Mouse (Mus musculus): Measurements from ENCODE around the gene Csf2ra.
"Not testable (repeated sequence)": the region's sequence is repeated elsewhere in the genome, so short reads cannot be mapped to it uniquely, and the experiment has no call there.

Csf2ra gene

DNA sequence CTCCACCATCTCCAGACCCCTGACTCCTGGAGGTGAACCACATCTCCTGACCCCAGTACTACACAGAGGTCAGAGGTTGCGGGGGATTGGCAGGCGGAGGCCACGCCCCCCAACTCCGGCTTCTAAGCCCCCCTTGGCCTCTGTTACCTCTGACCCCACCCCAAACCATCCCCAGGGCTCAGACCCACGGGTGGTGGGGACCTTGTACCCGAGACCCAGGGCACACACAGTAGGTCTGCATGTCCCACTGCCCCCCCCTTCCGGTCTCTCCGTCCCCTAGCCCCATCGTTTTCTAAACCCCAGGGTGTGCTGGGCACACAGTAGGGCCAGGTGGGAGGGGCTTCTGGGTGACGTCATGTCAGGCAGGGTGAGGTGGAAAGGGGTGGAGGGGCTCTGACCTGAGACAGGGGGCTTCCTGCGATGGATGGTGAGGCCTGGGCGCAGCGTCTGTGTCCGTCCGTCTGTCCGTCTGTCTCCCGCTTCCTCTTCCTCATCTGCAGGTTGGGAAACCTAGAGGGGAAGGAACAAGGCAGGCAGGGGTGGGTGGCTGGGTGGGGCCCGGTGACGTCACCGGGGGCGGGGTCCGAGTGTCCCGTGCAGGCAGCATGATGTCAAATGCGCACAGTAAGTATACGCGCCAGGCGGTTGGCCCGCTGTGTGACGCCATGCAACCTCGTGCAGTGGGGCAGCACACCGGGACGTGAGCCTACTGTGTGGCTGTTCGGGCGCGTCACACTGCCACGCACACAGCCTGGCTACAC lies at the start of gene Csf2ra:
Csf2ra (minus strand) TSS at position 489 of the 761 bp plus-strand sequence.
- CTCF ChIA-PET, result no interaction called here

DNA sequence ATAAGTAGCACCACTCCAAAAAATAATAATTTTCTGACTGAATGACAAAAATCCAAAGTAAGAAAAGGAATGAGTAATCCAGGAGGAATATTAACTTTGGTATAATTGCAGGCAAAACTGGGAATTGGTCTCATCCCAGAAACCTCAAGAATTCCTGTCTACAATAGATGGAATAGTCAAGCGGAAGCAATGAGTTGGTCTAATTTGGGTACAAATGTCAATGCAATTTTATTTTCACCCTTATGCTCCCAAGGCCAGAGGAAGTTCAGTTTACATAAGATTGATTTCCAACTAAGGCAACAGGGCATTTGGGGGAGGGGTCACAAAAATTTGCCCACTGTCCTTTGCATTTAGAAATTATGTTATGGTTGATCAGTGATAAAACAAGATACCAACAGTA lies 47.2 kb upstream of the Csf2ra start:
- CTCF ChIA-PET, result no interaction called here

DNA sequence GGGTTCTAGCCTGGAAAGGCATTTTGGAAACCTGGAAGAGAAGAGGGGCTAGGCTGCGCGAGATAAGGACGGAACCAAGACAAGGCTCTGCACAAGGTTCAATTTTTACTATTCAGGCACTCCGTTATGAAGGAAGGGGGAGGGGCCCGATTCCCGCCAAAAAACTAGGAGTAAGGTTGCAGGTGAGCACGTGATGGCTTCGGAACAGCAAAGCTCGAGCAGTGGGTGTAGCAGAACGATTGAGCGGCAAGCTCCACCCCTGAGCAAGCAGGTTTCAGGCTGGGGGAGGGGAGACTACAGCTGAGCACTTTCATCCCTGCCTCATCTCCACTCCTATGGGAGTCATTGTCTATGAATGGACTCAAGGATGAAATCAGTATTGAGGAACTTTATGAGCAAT lies 40.9 kb upstream of the Csf2ra start:
- CTCF ChIA-PET, result not testable (repeated sequence)

DNA sequence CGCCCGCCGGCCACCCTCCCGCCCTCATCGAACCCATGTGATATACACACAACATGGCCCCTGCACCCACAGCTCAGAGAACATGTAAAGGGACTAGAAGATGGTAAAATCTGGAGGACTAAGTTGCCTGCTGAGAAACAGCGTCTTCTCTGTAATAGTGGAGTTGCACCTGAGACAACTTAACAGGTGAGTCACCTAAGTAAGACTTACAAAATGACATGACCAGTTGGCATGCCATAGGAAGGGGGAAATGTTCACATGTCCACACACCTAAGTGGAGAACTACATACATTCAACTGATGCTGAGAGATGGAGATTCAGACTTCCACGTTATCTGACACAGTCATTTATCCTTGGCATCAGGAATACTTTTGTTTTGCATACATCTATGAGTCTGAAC lies 38.9 kb upstream of the Csf2ra start:
- CTCF ChIA-PET, result interaction anchor here (1.1 kb wide), 1 partner anchor 40 kb away, joined by 3 read pairs; no protein-coding TSS in a partner anchor

DNA sequence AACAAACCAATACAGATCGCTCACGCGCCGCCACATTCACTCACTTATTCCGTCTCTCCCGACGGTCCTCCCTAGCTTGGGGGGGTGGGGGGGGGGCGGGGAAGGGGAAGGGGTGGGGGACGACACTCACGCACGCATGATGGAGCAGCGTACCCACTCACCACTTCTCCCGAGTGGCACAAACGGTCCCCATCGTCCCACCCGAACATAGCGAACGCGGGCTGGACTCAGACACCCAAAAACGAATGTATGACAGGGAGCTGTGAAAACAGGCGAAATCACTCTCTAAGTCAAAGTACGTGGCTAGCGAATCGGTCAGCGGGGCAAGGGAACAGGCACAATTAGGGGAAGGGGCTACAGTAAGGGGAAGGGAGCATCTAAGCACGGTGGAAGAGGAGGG lies 38.4 kb upstream of the Csf2ra start:
- CTCF ChIA-PET, result interaction anchor here (1.0 to 1.1 kb wide), 2 partner anchors 40 to 69 kb away, joined by 3 read pairs; no protein-coding TSS in a partner anchor

DNA sequence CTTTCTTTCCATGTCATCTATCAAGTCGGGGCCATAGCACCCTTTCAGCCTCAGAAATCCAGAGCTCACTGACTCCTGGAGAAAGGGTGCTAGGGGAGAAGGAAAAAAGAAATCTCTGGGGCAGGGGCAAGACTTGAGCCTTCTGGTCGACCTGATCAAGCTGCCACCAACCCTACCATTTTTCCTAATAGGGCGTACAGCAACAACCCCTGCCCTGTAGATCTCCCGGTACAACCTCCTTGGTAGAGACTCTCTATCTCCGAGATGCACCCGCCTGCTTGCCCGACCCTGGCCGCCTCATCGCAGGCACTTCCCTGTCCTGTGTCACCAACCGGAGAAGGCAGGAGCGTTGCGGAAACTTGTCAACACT lies 38.0 kb upstream of the Csf2ra start:
- CTCF ChIA-PET, result interaction anchor here (1.0 to 1.1 kb wide), 2 partner anchors 39 to 68 kb away, joined by 3 read pairs; no protein-coding TSS in a partner anchor

DNA sequence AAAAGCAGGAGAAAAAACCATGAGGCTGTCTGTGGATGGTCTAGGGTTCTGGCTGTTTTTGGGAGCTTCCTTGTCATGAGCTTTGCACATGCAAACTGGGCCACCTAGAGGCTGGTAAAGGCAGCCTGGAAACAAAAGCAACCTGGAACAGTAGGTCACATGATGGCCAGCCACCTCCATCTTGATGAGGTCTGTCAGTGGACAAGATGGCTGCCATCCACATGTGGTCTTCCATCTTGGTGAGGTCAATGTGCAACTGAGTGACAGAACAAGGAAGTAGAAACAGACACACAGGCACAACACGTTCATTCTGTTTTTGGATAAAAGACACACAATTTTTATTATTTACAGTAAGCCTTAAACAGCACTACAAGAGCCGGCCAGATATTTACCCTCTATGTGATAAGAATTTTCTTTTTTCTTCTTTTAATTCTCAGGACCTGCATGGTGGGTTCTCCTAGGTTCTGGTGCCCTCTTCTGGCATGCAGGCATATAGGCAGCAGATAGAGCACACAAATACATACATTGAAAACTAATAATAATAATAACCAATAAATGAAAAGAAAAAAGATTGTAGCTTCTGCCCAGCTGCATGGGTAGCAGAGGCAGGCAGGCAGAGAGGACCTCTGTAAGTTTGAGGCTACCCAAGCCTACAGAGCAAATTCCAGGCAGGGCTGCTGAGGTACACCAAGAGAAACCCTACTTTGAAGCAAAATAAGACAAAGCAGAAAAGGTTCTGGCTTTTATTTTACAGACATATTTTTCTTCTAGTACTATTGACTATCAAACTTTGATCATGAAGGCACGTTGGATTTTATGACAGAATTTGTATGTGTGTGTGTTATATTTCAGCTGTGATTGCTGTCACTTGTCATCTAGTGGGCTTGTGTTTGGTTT lies 37.4 kb upstream of the Csf2ra start:
- CTCF ChIA-PET, result interaction anchor here (0.9 to 1.1 kb wide), 3 partner anchors 39 to 68 kb away, joined by 3 read pairs; no protein-coding TSS in a partner anchor

DNA sequence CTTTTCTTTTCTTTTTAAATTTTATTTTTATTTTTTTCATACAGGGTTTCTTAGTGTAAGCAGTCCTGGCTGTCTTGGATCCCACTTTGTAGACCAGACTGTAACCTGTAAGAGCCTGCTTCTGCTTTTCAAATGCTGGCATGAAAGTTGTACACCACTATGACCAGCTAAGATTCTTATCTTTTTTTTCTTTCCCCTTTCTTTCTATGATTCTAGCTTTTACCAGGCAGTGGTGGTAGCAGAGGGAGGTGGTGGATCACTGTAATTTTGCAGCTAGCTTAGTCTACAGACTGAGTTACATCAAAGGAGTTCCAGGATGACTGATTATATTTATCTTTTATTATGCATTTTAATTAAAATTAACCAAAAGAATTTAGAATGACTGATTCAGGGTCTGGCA lies 36.7 kb upstream of the Csf2ra start:
- CTCF ChIA-PET, result interaction anchor here (0.9 kb wide), 1 partner anchor 65 kb away, joined by 3 read pairs; no protein-coding TSS in a partner anchor

DNA sequence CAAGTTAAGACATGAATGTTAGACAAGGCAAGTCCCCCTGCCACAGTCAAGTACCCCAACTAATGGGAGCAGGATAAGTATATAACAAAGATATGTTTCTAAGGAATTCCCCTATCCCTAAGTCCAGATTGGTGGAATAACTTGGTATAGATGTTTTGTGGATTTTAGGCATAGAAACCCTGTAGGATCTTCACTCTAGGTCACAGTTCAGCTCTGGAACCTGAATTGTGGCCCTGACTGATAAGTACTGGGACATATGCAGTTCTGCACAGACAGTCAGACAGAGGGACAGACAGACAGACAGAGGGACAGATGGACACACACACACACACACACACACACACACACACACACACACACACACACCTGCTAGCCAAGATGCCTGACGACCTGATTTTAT lies 36.0 kb upstream of the Csf2ra start:
- CTCF ChIA-PET, result no interaction called here

DNA sequence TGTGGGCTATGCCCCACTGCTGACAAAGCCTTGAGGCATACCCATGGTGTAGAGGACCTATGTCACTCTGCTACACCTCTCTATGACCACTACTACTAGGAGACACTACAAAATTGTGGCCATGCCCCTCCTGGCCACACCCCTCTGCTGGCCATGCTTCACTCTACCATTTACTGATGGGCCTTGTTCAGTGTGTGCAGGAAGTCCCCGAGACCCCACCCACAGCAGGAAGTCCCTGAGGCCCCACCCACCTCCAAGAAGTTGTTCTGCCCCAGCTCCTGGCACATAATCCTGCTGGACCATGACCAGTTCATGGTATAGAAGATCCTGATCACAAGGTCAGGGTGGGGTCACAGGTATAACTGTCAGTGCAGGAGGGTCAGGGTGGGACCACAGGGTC lies 33.0 kb upstream of the Csf2ra start:
- CTCF ChIA-PET, result no interaction called here

DNA sequence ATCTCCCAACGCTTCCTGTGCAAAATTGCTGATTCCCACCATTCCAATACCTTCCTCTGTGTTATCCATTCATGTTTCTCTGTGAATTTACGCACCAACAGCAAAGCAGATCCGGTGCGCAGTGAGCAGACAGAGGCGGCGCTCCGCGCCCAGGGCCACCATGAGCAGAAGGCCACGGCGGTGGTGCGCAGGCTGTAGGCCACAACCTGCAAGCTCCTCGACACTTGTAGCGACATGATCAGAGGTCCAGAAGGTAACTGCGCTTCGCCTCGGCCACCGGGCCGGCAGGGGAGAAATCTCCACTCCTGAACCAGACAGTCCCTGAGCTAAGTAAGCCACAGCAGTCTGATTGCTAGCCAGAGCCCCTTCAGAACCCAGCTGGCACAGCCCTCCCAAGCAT lies 29.5 kb upstream of the Csf2ra start:
- CTCF ChIA-PET, result no interaction called here

DNA sequence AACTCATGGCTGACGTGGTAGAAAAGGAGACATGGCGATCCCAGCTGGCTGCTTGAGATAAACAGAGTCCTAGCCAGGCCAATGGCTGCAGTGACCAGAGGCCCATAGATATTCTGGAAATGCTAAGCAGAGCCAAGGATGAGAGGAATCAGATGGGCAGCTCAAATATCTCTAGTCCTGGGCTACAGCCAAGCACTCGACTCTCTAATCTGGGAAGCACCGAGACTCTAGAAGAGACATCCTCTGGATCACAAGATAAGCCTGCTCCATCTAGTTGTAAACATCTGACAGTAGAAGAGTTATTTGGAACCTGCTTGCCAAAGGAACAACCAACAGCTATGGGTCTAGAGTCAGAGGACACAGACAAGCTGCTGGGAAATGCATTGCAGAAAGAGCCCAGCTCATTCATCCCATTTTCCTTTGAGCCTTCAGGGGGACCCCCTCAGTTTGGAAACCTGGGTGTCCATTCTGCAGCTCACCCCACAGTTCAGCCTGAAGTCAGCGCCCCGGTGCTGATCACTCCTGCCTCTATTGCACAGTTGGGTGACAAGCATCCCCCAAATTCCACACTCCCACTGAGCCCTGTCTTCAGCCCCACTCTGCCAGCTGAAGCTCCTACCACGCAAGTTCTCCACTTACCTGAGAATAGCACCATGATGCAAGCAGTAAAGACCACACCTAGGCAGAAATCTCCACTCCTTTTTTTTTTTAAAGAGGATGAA lies 28.1 kb upstream of the Csf2ra start:
- CTCF ChIA-PET, result no interaction called here

DNA sequence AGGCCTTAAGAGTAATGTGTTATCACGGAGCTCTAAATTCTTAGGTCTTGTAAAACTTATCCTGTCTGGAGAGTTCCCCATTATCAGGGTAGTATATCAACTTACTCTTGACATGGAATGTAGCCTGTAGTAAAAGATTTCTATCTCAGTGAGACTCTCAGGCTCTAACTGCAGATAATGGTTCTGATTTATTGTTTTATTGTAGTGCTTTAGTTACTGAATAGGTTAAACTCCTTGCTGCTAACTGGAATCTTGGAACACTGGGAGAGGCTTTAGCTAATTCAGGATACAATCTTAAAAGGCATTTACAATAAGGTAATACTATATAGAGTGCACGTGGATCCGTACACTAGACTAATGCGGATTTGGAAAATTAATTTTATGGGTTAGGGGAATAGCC lies 19.1 kb upstream of the Csf2ra start:
- CTCF ChIA-PET, result not testable (repeated sequence)

DNA sequence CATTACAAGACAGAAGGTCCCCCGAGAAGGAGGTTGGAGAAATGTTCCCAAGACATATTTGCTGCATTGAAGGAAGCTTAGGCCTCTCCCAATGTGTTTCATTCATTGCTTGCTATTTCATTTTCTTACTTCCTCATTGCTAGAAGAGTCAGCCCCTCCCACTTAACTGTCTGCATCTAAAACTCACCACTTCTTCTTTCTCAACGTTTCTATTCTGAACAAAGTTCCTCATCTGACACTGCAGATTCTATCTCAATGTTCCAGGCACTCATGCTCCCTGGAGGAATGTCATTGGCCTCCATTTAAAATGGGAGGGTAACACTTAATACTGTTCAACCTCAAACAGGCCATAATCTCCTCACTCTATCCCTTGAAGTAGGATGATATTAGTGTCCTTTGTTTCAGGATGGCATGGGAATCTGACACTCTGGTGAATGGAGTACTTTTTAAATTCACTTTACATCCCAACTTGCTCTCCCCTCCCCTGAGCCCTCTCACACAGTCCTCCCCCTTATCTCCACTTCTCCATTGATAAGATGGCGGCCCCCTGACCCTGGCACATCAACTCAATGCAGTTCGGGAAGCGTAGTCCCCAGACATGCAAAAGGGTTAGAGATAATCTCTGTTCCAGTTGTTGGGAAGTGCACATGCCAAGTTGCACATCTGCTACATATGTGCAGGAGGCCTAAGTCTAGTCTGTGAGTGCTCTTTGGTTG lies 16.6 kb upstream of the Csf2ra start:
- CTCF ChIA-PET, result interaction anchor here (0.5 kb wide), 1 partner anchor 414 kb away, joined by 3 read pairs; no protein-coding TSS in a partner anchor

DNA sequence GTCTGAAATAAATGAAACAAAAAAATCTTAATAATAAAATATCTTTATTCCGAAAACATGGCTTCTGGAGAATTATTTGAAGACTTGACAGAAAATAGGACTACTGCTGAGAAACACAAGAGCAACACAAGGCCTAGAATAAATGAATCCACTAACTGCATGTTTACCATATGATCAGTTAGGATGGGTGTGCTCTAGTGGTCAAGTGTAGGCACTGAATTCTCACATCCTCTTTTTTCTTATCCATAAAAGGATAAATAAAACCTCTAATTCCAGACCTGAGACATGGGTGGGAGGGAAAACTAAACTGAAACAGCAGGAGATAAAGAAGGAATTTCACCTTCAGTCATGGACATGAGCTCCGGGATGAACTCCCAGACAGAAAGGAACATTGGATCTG lies 9.7 kb upstream of the Csf2ra start:
- CTCF ChIA-PET, result no interaction called here

DNA sequence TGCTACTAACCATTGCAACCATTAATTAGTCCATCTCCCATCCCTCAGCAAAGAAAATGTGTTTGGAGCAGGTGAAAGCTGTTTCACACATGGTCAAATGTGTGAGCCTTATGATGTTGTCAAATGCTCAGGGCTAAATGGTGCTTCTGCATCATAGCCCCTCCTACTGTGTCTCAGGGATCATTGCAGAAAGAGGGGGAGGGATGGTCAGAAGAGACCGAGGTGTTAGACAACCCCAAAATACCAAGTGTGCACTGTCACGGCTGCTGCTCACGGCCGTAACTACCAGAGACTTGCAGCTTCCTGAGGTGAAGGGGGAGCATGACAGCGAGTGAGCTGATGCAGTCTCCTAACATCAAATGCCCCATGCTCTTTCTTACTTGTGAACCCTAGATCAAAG lies 6.3 kb upstream of the Csf2ra start:
- CTCF ChIA-PET, result interaction anchor here (0.6 to 0.7 kb wide), 2 partner anchors 8 to 235 kb away, joined by 7 to 8 read pairs; no protein-coding TSS in a partner anchor

DNA sequence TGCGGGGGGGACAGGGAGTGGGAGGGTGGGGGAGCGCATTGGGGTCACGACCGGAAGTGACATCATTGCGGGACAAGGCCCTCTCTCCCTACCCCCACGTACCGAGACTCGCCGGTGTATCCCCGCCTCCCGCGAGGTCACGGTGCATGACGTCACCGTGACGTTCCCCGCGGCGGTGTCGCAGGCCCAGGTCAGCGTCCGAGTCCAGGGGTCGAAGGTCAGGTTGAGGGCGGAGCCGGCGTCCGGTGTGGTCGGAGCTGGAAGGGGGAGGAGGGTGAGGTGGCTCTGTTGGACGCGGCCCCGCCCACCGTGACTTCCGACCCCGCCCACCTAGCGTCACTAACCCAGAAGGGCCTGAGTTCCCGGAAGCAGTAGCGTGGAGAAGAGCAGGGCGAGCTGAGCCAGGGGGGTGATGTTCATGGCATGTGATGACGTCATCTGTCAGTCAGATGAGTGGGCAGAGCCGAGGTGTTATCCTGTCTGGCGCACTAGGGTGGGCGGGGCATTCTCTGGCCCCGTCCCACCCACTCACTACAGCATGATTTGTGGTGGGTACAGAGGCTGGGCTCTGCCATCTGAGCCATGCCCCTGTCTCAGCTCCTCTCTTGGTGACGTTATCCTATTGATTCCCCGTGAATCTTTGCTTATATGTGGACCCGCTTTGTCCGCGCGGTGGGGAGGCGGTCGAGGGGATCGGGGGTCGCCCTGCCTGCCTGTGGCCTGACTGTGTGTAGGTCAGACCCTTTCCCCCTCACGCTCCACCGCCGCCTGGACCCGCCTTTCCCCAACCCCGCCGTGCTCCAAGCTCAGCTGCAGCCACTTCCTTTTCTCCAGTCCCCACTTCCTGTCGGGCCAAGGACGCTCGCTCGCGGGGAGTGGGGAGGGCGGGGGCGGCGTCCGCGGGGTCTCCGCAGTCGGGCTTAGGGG lies 1.0 kb downstream of the Csf2ra start:
- CTCF ChIA-PET, result interaction anchor here (0.8 kb wide), 1 partner anchor 39 kb away, joined by 3 read pairs; no protein-coding TSS in a partner anchor

DNA sequence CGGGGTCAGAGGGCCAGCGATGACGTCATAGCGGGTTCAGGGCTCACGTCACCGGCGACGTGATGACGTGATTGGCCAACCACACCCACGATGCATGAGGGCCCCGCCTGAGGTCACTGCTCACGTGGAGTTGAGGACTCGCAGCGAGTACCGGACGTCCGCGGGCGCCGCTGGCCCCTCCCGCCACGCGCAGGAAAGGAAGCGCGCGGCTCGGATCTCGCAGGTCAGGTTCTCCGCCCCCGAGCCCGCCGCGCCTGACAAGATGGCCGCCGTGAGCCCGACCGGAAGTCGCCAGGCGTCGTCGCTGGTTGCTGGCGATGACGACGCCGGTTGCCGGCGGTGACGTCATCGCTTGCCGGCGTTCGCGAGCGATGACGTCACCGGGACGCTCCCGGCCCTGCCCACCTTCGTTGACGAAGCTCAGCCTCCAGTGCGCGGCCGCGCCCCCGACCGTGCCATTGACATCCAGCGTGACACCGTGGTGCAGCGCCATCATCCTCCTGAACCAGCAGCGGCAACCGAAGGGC lies 1.8 kb downstream of the Csf2ra start:
- CTCF ChIA-PET, result interaction anchor here (0.8 kb wide), 1 partner anchor 40 kb away, joined by 3 read pairs; no protein-coding TSS in a partner anchor

DNA sequence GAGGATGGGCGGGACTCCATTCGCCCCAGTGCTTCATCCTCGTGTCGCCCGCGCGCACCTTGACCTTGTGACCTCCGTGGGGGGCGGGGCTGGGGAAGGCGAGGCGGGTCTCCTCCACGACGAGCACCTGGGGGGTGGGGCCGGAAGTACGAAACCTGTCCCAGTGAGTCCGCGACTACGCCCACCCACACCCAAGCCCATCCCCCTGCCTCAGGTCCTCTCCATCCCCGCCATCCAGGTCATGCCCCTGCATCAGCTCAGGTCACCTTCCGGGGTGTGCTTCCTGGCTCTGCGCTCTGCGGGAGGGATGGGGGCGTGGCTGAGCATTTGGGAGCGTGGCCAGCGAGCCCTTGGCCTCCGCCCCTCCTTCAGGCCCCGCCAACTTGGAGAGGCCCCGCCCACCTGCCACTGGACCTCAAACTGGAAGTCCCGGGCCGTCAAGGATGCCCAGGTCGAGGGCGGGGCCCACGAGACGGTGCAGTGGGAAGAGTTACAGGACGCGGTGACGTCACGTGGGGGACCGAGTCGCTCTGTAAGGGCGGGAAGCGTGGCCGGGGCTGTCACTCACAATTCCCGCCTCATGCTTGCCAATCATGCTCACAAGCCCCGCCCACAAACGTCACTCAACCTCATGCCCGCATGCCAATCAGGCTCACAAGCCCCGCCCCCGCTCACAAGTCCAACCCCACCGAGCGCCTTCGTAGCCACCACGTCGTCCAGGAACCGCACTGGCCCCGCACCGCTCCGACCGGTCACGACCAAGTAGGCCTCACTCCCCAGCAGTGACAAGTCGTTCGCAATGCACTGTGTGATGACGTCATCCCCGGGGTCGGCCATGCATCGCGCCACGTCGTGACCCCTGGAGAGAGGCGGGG lies 2.5 kb downstream of the Csf2ra start:
- CTCF ChIA-PET, result interaction anchor here (0.6 kb wide), 1 partner anchor 467 kb away, joined by 14 read pairs; no protein-coding TSS in a partner anchor

Measured in spleen, embryonic (tissue).